Mouse (Mus musculus) v-Abl transformed pro-B cells (cell line): ENCODE measurements around the gene Larp7.

Experiments
- in situ Hi-C, 2 experiments: fragments of 400-800 bp; cut with MboI; formaldehyde crosslinking; loops; one replicate each; pipeline ENCODE4 v1.15.1; 2025; ENCODE audit not compliant: unreplicated experiment in 2 of 2

The Larp7 gene

GRCm38 (mm10) chr3:127552973-127553719, at the start of gene Larp7, which contains the start of gene Zgrf1:
Larp7 (minus strand) TSS chr3:127553349.
Zgrf1 (plus strand) TSS chr3:127553489.
- in situ Hi-C loops = loop anchor here (10.0 to 25.0 kb wide), 3 partner anchors 202 to 1659 kb away; partner anchors contain the start of gene Camk2d (in 1 of the 2)

- in situ Hi-C loops = loop anchor here in 1 of 2 experiments (25.0 kb wide), 1 partner anchor 1615 kb away; no protein-coding TSS in a partner anchor
These were observed 44.0 kb upstream of the Larp7 start for GRCm38 (mm10) chr3:127597136-127597535.

GRCm38 (mm10) chr3:127572557-127572956, 19.4 kb upstream of the Larp7 start:
- in situ Hi-C loops = loop anchor here (25.0 kb wide), 2 partner anchors 985 to 1640 kb away; partner anchors contain the start of gene Camk2d (in 1 of the 2)

GRCm38 (mm10) chr3:127565129-127565528, 12.0 kb upstream of the Larp7 start:
- in situ Hi-C loops = loop anchor here (10.0 to 25.0 kb wide), 3 partner anchors 190 to 1647 kb away; partner anchors contain the start of gene Camk2d (in 1 of the 2)

- in situ Hi-C loops = loop anchor here (10.0 to 25.0 kb wide), 3 partner anchors 192 to 1649 kb away; partner anchors contain the start of gene Camk2d (in 1 of the 2)
These were observed 9.8 kb upstream of the Larp7 start for GRCm38 (mm10) chr3:127562974-127563373.

GRCm38 (mm10) chr3:127558201-127558600, 5.1 kb upstream of the Larp7 start:
- in situ Hi-C loops = loop anchor here (5.0 to 25.0 kb wide), 4 partner anchors 197 to 1654 kb away; partner anchors contain the start of gene Camk2d (in 1 of the 2)

GRCm38 (mm10) chr3:127554723-127555122, 1.6 kb upstream of the Larp7 start:
- in situ Hi-C loops = loop anchor here (5.0 to 25.0 kb wide), 4 partner anchors 200 to 1658 kb away; partner anchors contain the start of gene Camk2d (in 1 of the 2)

- in situ Hi-C loops = loop anchor here (10.0 to 25.0 kb wide), 3 partner anchors 201 to 1659 kb away; partner anchors contain the start of gene Camk2d (in 1 of the 2)
These were observed 533 bp upstream of the Larp7 start for GRCm38 (mm10) chr3:127553720-127554043.

- in situ Hi-C loops = loop anchor here (10.0 to 25.0 kb wide), 3 partner anchors 202 to 1660 kb away; partner anchors contain the start of gene Camk2d (in 1 of the 2)
These were observed 646 bp downstream of the Larp7 start for GRCm38 (mm10) chr3:127552434-127552972.

GRCm38 (mm10) chr3:127547882-127548281, 5.3 kb downstream of the Larp7 start:
- in situ Hi-C loops = loop anchor here (10.0 kb wide), 1 partner anchor 223 kb away; no protein-coding TSS in a partner anchor

GRCm38 (mm10) chr3:127544610-127545121, 8.5 kb downstream of the Larp7 start:
- in situ Hi-C loops = loop anchor here (10.0 kb wide), 1 partner anchor 220 kb away; no protein-coding TSS in a partner anchor

GRCm38 (mm10) chr3:127543976-127544375, 9.2 kb downstream of the Larp7 start:
- in situ Hi-C loops = loop anchor here (10.0 kb wide), 1 partner anchor 219 kb away; no protein-coding TSS in a partner anchor

GRCm38 (mm10) chr3:127539193-127539592, 14.0 kb downstream of the Larp7 start:
- in situ Hi-C loops = no loop called here

- in situ Hi-C loops = no loop called here
These were observed 22.9 kb downstream of the Larp7 start for GRCm38 (mm10) chr3:127530293-127530692.

GRCm38 (mm10) chr3:127529824-127530223, 23.3 kb downstream of the Larp7 start:
- in situ Hi-C loops = no loop called here

GRCm38 (mm10) chr3:127529210-127529609, 23.9 kb downstream of the Larp7 start:
- in situ Hi-C loops = no loop called here

- in situ Hi-C loops = no loop called here
These were observed 25.6 kb downstream of the Larp7 start for GRCm38 (mm10) chr3:127527465-127528034.

GRCm38 (mm10) chr3:127525188-127525819, 27.8 kb downstream of the Larp7 start:
- in situ Hi-C loops = no loop called here

- in situ Hi-C loops = no loop called here
These were observed 32.0 kb downstream of the Larp7 start for GRCm38 (mm10) chr3:127521156-127521555.

- in situ Hi-C loops = no loop called here
These were observed 32.8 kb downstream of the Larp7 start for GRCm38 (mm10) chr3:127520300-127520699.
